Mouse (Mus musculus) adrenal gland, postnatal 36 days (tissue): ENCODE data around the gene Syp. TPM values are rescaled to one million over a fixed set of nuclear protein-coding genes. Genes with fewer than 3 reads are reported as not detected.

Experiments used
- DNase-seq, 2 experiments: peaks; one replicate each; pipeline ENCODE4 v3.0.0; 2021; ENCODE audit warnings: mixed read lengths in 1 of 2
- long read RNA-seq, 2 experiments: library from polyadenylated mRNA; stranded (forward); transcript quantifications; one replicate each; pipeline ENCODE4 v2.0.0; 2021; ENCODE audit warnings: borderline sequencing depth in 2 of 2
- total RNA-seq, 2 experiments: library from RNA; stranded (reverse); gene quantifications; 2 replicates each; pipeline ENCODE4 v1.2.3; 2021

The Syp gene
- total RNA-seq, result 10 to 100 TPM; 32.8 to 48.6 TPM
- long read RNA-seq, experiment 1, transcript Syp-201 (7 exons, 2,591 nt), result major isoform, 24 of 35 reads
- long read RNA-seq, experiment 1, partial matches to known transcripts, result 10 of 35 reads
- long read RNA-seq, experiment 1, other reads (novel, unspliced or antisense), result 1 of 35 reads
- long read RNA-seq, experiment 2, transcript Syp-201 (7 exons, 2,591 nt), result major isoform, 28 of 37 reads
- long read RNA-seq, experiment 2, partial matches to known transcripts, result 1 of 37 reads
- long read RNA-seq, experiment 2, other reads (novel, unspliced or antisense), result 8 of 37 reads

DNA sequence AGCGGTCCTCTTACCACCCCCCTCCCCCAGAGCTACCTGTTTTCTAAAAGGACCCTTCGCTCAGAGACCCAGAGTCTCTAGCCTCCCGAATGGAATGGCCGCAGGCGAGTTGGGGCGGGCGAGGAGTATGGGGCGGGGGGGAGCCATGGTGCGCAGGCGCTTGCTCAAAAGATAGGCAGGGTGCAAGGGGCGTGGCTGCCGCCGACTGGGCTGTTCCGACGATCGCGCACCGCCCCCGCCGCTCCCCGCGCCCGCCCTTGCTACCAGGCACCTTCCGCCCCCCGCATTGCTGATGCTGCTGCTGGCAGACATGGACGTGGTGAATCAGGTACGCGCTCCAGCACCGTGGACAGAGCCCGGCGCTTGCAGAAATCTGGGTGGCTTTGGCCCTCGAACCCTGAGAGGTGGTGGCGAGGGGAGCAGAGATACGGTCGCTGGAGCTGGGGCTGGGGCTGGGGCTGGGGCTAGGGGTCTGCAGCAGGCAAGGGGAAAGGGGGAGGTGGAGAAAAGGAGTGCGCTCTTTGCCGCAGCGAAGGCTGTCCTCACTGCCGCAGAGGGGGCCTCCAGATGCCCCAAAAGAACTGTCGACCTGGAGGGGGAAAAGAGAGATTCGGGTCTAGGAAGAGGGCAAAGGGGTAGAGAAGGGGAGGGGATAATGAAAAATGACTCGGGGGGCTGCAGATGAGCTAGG, at the start of gene Syp:
Gene Syp, plus strand, starts transcription at position 71 of the 691 bp plus-strand sequence.
- DNase-seq, result peak; percentile 85 to 87

DNA sequence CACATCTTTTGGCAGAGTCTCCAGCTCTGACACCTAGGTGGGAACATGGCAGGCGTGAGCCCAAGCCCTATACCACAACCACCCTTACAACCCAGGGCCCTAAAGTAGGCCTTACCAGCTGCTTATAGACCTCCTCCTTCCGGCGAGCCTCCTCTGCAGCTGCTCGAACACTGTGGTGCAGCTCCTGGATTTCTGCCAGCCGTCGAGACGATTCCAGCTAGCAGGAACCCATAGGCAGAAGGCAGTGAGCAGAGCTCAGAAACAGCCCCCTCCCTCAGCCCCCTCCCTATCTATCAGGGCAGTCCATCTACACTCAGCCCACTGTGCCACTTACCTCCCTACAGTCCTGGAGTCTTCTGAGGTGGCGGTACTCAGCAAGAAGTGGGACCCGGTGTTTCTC, 42.9 kb upstream of the Syp start:
- DNase-seq, result no peak

- no peak for DNase-seq
Observed at GRCm38 (mm10) chrX:7604004-7604403, 34.3 kb upstream of the Syp start.

- peak; percentile 85 to 88 for DNase-seq
Observed at GRCm38 (mm10) chrX:7604879-7605574, 33.2 kb upstream of the Syp start, which contains the start of gene Ccdc22. TSS of gene Ccdc22 (minus strand) at chrX:7605517.

DNA sequence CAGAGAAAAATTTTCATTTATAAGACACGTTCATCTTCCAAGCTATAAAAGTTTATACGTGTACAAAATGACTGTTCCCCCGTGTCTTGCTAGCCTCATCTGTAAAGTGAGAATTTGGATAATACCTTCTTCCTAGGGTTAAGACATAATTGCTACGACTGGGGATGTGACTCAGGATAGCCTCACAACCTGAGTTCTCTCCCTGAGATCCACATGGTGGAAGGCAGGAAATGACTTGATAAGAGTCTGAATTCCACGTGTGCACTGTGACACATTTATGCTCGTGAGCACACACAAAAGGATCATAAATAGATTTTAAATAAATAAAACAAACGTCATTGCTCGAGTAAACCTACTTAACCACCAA, 32.7 kb upstream of the Syp start:
- no peak for DNase-seq

GRCm38 (mm10) chrX:7606783-7607182, 31.5 kb upstream of the Syp start, which contains the start of gene Cacna1f:
TSS of gene Cacna1f (plus strand) at chrX:7607083.
- no peak for DNase-seq

GRCm38 (mm10) chrX:7610035-7610434, 28.2 kb upstream of the Syp start:
- DNase-seq, result no peak

- no peak for DNase-seq
Observed at GRCm38 (mm10) chrX:7610536-7611258, 27.6 kb upstream of the Syp start.

DNA sequence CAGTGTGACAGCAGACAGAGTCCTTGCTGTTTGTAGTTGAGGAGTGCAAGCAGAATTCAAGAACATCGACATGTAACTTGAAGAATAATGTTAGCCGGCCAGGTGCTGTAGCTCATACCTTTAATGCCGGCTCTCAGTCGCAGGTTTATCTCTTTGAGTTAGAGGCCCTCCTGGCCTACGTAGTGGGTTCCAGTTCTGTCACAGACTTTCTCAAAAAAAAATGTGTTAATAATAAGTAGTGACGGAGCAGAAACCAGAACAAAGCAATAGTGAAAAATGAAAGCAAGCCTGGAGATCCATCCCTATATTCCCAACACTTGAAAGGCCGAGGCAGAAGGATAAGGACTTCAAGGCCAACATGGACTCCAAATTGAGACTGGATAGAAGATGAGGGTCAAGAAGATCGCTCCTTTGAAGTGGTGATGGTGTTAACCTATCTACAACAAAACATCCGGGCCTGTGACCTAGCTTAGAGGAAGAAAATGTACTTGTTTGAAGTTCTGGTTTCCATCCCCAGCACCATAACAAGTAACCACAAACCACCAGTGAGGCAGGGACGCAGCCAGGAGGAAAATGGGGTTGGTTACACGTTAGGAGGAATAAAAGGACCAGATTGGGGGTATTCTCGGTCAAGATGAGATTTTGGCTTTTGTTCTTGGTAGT, 20.3 kb upstream of the Syp start:
- DNase-seq, result no peak

- no peak for DNase-seq
Observed at GRCm38 (mm10) chrX:7632560-7632959, 5.7 kb upstream of the Syp start.

- no peak for DNase-seq
Observed at GRCm38 (mm10) chrX:7635101-7635500, 3.2 kb upstream of the Syp start.

GRCm38 (mm10) chrX:7639536-7640325, 1.5 kb downstream of the Syp start:
- DNase-seq, result no peak

GRCm38 (mm10) chrX:7640785-7641184, 2.5 kb downstream of the Syp start:
- no peak for DNase-seq

DNA sequence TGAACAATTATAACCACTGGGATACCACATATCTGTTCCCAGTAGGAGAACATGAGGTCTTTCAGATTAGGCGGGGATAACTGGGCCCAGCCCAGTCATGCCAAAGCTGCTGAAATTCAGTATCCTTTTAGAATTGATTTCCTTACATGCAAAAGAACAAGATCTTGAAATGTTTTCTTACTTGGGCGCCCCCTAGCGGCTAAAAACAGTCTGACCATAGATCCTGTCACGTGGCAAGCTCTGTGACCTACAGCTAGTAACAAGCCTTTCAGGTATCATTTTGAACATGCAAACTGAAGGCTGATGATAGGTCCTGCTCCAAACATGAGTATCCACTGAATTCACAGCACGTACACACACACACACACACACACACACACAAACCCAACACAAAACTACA, 7.1 kb downstream of the Syp start:
- peak; percentile 79 to 81 for DNase-seq

GRCm38 (mm10) chrX:7648671-7649304, 10.5 kb downstream of the Syp start:
- DNase-seq, result peak; percentile 82 to 87

GRCm38 (mm10) chrX:7657221-7657639, 19.0 kb downstream of the Syp start, which contains the start of gene Prickle3:
TSS of gene Prickle3 (plus strand) at chrX:7657260.
- DNase-seq, result peak; percentile 75 to 80

- DNase-seq, result peak; percentile 58 to 78
Observed at GRCm38 (mm10) chrX:7658031-7658784, 19.9 kb downstream of the Syp start.

DNA sequence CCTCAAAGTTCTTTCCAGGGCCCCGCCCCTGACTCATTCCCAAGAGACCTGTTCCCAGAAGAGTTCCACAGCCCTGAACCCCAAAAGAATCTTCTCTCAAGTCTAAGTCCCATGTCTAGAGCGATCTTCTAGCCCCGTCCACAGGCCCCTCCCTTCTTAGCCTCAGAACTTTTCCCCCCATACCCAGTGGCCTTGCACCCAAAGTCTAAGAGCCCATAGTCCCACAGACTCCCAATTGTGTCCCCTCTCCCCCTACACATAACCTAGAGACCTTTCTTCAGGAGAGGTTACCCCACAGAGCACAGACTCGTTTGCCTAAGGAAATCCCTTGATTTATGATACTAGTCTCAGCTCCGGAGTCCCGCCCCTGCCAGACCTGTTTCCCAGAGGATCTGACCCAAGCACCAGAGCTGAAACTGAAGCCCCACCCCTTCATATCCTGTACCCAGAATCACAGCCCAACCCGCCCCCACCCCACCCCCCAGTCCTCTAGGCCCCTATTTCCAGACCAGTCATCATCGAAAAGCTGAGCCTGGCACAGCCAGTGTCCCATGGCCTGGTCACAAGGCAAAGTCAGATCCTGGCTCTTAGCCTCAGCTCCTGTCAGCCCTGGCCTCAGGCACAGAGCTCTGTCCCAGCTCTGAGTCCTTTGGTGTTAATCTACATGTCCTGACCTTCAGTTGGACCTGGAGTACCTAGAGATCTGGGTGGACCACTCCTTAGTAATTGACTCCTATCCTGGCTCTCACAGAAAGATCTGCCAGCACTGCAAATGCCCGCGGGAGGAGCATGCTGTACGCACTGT, 20.7 kb downstream of the Syp start:
- DNase-seq, result peak; percentile 17 to 42

DNA sequence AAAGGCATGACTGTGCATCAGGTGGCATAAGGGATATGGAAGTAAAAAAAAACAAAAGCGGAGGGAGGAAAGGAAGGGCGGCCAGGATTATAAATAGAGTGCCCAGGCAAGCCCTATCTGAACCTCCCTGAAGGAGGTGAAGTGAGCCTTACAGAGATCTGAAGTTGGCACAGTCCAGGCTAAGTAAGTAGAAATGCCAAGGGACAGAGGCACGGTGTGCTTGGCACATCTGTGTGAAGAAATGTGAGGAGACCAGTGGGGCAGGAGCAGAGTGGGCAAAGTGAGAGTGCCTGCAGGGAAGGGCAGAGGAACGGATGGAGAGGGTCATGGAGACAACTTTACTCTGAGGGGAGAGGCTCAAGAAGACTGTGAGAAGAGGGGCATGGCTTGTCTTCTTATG, 22.8 kb downstream of the Syp start:
- no peak for DNase-seq
